Mouse (Mus musculus) layer of hippocampus, postnatal 10 days (tissue): ENCODE measurements around the gene Tmem219. TPM values are rescaled to one million over a fixed set of nuclear protein-coding genes. Genes with fewer than 3 reads are reported as not detected.
"Not testable (repeated sequence)": the region's sequence is repeated elsewhere in the genome, so short reads cannot be mapped to it uniquely, and the experiment has no call there.

Experiments
- DNase-seq, 2 experiments: peaks; one replicate each; pipeline ENCODE4 v3.0.0; 2021; ENCODE audit warnings: low spot score in 2 of 2
- total RNA-seq, 2 experiments: library from RNA; stranded (reverse); gene quantifications; 2 replicates each; pipeline ENCODE4 v1.2.3; 2021

The Tmem219 gene
- total RNA-seq, 2 experiments from 2014 or later = 23.6 to 28.3 TPM

GRCm38 (mm10) chr7:126926299-126926698 is 3.6 kb upstream of the Tmem219 start:
- no peak for DNase-seq

- DNase-seq = no peak
Observed at GRCm38 (mm10) chr7:126923999-126924398, 1.3 kb upstream of the Tmem219 start.

- DNase-seq = no peak
Observed at GRCm38 (mm10) chr7:126921563-126921962, 1.2 kb downstream of the Tmem219 start.

GRCm38 (mm10) chr7:126919973-126920372 is 2.7 kb downstream of the Tmem219 start:
- DNase-seq = no peak

GRCm38 (mm10) chr7:126918356-126918755 is 4.4 kb downstream of the Tmem219 start:
- DNase-seq = not testable (repeated sequence)

- DNase-seq = no peak
Observed at GRCm38 (mm10) chr7:126914844-126915243, 7.9 kb downstream of the Tmem219 start.

GRCm38 (mm10) chr7:126905590-126905989 is 17.1 kb downstream of the Tmem219 start:
- DNase-seq = no peak

- not testable (repeated sequence) for DNase-seq
Observed at GRCm38 (mm10) chr7:126899781-126900180, 22.9 kb downstream of the Tmem219 start.

- peak; percentile 98 to 99 for DNase-seq
Observed at GRCm38 (mm10) chr7:126898102-126898990, 24.4 kb downstream of the Tmem219 start.

GRCm38 (mm10) chr7:126897390-126898101 is 25.2 kb downstream of the Tmem219 start:
- DNase-seq = peak in 1 of 2 experiments; percentile 28

- DNase-seq = no peak
Observed at GRCm38 (mm10) chr7:126896912-126897311, 25.8 kb downstream of the Tmem219 start.

GRCm38 (mm10) chr7:126888852-126889251 is 33.9 kb downstream of the Tmem219 start:
- DNase-seq = no peak

GRCm38 (mm10) chr7:126887281-126887680 is 35.4 kb downstream of the Tmem219 start:
- no peak for DNase-seq

- peak; percentile 97 to 99 for DNase-seq
Observed at GRCm38 (mm10) chr7:126884286-126885164, 38.2 kb downstream of the Tmem219 start, which contains the start of gene Taok2. Taok2 (minus strand) TSS chr7:126884703.

- DNase-seq = peak in 1 of 2 experiments; percentile 42
Observed at GRCm38 (mm10) chr7:126883731-126884181, 39.0 kb downstream of the Tmem219 start.

- no peak for DNase-seq
Observed at GRCm38 (mm10) chr7:126881040-126881439, 41.7 kb downstream of the Tmem219 start.

- DNase-seq = no peak
Observed at GRCm38 (mm10) chr7:126877239-126877638, 45.5 kb downstream of the Tmem219 start.

GRCm38 (mm10) chr7:126870520-126870891 is 52.2 kb downstream of the Tmem219 start:
- DNase-seq = no peak

- DNase-seq = no peak
Observed at GRCm38 (mm10) chr7:126869780-126870519, 52.8 kb downstream of the Tmem219 start.

- no peak for DNase-seq
Observed at GRCm38 (mm10) chr7:126868003-126868402, 54.7 kb downstream of the Tmem219 start.
